Mouse (Mus musculus) brain, adult 2 months (tissue): ENCODE data around the gene 2310034G01Rik.

ENCODE experiments used
- DNase-seq: peaks from one replicate; pipeline ENCODE4 v3.0.0; 2011; ENCODE audit warnings: low read depth, low spot score

2310034G01Rik gene

GRCm38 (mm10) chr19:46350168-46350932, at the start of gene 2310034G01Rik:
TSS of gene 2310034G01Rik (minus strand) at chr19:46350302.
- DNase-seq: peak; percentile 60

- DNase-seq: no peak
Observed at GRCm38 (mm10) chr19:46399886-46400285, 49.8 kb upstream of the 2310034G01Rik start.

DNA sequence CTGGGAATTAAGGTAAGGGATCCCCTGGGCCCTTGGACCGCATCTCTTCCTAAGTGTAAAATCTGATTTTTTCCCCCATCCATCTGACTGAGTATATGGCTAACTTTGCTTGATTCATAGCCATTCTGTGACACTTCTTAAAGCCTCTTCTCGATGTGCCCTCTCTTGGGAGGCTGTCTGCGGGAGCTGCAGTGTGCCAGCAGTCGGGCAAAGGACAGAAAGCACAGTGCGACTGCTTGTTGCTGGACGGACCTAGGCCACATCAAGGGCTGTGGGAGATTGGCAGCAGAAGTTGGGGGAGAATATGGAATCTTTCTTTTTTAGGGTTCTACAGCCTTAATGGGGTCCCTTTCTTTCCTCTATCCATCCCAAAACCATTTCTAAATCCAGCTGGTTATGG, 49.3 kb upstream of the 2310034G01Rik start:
- DNase-seq: no peak

DNA sequence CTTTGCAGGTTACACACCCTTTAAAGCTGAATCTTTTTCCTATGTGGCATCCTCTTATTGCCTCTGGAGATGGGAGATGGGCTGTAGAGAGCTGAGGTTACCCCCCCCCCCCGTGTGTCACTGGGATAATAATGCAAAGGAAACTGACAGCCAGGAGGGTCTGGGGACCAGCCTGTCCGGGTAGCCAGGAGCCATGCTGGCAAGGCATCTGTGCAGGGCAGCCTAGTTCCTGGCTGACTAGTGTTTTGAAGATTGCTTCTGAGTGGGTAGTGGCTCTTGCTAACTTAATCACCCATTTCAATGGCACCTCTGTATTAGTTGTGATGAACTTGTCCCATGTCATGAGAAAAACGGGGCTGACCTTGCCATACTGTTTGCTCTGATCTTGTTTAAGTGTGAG, 48.3 kb upstream of the 2310034G01Rik start:
- DNase-seq: no peak

DNA sequence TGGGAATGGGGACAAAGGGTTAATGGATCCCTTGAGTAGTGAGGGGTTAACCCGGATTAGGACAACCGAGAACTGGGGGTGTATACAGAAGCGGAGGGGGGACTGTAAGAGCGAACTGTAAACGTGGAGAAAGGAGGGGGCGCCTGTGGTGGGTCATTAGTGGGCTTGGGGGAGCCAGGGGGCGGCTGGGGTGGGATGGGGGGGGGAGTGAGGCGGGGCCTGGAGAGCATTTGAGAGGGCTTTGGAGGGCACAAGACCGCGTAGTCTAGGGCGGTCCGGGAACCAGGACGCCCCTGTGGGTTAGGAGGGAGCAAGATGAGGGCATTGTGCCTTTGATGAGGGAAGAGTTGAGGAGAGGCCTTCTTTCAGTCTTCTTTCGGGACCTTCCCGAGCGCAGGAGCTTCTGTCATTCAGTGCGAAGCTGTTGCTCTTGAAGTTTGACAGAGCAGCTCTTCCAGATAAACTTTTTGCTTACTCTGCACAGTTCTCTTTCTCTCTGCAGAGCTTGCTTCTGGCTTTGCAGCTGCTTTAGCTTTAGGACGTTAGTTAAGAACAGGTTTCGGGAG, 47.4 kb upstream of the 2310034G01Rik start:
- no peak for DNase-seq

GRCm38 (mm10) chr19:46396686-46397435, 46.8 kb upstream of the 2310034G01Rik start, which contains the start of gene Sufu:
TSS of gene Sufu (plus strand) at chr19:46396896.
- DNase-seq: peak; percentile 99

GRCm38 (mm10) chr19:46396109-46396508, 46.0 kb upstream of the 2310034G01Rik start:
- no peak for DNase-seq

DNA sequence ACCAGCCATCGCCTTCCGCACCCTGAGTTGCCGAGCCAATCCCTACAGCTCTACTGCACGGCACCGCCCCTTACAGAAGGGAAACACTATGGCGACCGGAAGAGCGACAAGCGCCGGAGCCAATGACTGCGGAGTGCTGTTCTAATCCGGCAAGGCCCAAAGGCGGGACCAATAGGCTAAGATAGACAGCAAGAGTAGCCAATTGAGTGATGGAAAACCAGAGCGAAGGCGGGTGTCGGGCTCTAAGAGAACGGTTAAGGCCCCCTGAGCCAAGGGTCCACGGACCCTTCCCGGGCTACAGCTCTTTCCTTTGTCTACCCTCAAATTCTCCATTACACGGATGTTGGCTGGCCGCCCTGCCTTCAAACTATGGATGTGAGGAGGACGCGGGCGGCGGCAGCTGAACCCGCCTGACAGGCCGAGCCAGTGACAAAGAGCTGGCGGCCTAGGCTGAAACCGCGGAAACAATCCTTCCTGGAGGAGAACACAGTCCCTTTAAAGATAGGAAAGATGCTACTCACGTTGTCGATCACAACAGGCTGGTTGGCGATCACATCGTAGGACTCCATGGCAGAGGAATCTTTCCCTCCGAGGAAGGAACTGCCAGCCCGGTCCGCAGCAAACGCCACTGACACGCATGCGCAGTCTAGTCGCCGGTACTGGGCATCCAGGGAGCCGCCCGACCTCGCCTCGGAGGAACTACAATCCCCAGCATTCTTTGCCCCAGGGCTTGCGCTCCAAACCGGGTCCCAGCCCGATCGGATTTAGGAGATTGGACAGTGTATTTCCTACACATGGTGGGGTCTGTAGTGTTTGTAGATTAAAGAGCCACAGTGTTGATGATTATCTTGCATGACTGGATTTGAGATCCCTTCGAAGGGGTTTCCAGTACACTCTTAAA, 45.3 kb upstream of the 2310034G01Rik start, which contains the start of gene Actr1a:
Actr1a (minus strand) TSS at position 640 of the 901 bp plus-strand sequence.
- peak; percentile 100 for DNase-seq

DNA sequence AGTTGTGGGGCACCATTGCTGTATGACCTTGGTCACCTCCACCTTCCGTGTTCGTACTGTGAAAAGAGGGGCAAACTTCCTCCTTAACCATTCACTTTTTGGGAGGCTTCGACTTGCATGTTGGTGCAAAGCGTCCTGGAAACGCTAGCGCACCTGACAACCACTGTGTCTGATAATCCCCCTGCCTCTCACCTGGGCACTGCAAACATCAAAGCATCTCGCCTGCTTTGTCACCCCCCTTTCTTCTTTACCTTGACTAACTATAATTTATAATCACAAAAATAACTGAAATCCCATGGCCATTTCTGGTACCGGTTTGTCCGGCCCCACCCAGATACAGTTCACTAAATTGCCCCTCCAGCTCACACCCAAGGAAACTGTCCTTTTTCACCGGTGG, 44.6 kb upstream of the 2310034G01Rik start:
- DNase-seq: no peak

- peak; percentile 61 for DNase-seq
Observed at GRCm38 (mm10) chr19:46392018-46392417, 41.9 kb upstream of the 2310034G01Rik start.

DNA sequence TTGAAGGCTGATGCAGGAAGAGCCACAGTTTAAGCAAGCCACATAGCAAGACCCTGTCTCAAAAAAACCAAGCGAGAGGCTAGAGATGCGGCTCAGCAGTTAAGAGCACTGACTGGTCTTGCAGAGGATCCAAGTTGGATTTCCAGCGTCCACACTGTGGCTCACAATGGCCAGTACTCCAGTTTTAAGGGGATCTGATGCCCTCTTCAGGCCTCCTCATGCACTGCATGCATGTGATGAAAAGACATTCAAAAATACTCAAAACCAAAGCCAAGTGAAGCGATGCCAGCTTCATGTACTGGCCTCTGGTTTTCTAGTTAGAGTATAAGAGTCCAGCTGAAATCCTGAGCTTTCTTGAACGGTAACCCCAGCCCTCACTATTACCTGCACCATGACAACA, 39.8 kb upstream of the 2310034G01Rik start:
- peak; percentile 47 for DNase-seq

DNA sequence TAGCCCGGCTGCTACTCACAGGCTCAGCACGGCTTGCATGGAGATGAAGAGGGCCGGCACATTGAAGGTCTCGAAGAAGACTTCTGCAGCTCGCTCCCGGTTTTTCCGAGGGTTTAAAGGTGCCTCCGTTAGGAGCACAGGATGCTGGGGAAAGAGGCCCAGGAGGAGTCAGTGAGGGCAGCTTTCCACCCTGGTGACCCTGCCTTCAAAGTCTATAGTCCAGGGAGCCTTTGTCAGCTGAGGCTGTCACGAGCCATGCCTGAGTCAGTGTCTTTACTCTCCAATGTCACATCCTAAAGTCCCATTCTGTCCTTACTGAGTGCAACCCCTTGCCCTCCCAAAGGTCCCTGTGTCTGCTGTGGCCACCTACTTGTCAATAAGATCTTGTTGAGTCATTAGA, 32.2 kb upstream of the 2310034G01Rik start:
- no peak for DNase-seq

DNA sequence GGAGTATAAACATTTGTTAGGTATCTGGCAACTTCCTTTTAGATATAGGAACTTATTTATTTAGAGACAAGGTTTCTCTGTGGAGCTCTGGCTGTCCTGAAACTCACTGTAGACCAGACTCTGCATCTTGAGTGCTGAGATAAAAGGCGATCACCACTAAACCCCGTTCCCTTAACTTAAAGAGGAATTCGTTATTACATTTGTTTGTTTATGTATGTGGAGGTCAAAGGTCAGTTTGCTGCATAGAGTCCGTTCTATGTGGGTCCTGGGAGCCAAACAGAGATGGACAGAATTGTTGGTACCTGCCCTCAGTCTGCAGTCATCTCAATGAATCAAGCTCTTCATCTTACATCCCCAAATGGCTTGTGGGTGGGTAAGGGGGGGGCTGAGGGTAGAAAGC, 25.8 kb upstream of the 2310034G01Rik start:
- DNase-seq: peak; percentile 45

GRCm38 (mm10) chr19:46375489-46375888, 25.4 kb upstream of the 2310034G01Rik start:
- peak; percentile 40 for DNase-seq

DNA sequence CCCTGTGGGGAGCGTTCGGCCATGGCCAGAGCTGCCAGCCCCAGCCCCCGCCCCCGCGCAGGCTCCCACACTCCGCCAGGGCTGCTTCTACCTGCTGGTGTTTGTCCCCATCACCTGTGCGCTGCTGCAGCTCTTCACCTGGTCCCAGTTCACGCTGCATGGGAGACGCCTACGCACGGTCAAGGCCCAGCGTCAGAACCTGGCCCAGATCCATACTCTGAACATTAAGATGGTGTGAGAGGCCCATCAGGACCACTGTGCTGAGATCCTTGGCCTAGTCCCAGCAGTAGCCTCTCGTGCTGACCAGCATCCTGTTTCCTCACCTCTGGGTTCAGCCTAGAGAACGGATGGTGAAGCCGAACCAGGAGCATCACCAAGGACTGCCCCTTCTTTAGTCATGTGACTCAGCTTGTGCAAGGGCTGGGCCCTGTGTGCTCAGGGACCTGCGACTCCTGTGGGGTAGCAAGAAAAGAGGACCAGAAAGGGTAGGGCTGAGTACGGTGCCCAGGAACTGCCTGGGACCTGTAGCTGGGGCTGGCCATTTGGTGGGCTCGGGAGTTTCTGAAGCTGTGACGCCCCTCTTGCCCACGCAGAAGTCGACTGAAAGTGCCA, 24.5 kb upstream of the 2310034G01Rik start:
- DNase-seq: peak; percentile 50

DNA sequence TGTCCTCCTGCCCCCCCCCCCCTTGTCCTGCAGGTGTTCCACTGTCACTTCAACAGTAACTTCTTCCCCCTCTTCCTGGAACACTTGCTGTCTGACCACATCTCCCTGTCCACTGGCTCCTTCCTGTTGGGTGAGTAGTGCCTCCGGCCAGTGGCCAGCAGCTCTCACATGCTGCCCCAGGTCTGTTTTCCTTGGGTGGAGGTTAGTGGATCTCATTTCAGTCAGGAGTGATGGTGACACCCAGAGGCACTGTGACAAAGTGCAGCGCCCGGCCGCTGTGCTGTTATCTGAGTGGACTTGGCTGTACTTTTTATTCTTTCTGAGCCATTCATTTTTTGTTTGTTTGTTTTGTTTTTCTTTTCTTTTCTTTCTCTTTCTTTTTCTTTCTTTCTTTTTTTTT, 19.1 kb upstream of the 2310034G01Rik start:
- peak; percentile 85 for DNase-seq

GRCm38 (mm10) chr19:46367798-46368590, 17.9 kb upstream of the 2310034G01Rik start:
- DNase-seq: peak; percentile 83

DNA sequence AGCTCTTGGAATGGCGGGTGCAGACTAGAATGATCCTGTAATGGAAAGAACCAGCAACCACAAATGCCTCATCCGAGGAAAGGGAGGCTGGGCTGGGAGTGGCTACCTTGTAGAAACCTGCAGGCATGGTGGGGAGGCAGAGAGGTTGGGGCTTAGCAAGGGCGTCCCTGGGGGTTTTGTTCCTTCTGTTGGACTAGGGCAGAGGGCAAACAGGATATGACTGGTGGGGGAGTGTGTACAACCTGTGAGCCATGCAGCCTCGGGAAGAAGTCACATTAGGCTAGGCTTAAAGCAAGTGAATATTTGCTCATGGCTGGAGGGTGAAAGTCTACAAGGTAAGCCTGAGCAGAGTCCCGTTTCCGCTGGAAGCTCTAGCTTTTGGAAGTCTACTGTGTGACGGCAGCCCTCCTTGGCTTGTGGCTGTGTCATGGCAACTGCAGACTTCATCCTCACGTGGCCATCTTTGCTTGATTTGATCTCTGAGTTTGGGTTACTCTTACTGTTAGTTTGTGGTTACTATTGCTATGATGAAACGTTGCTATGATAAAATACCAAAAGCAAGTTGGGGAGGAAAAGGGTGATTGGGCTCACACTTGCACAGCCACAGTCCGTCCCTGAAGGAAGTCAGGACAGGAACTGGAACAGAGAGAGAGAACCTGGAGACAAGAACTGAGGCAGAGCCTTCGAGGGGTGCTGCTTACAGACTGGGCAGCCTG, 13.3 kb upstream of the 2310034G01Rik start:
- DNase-seq: no peak

- DNase-seq: no peak
Observed at GRCm38 (mm10) chr19:46362104-46362503, 12.0 kb upstream of the 2310034G01Rik start.
